Mouse (Mus musculus) cerebellum, adult 2 months (tissue): ENCODE data around the gene Cxcl13. TPM values are rescaled to one million over a fixed set of nuclear protein-coding genes. Genes with fewer than 3 reads are reported as not detected.

Source experiments
- DNase-seq, 2 experiments: peaks; one replicate each; pipeline ENCODE4 v3.0.0; 2021
- H3K27ac ChIP-seq: fragments of 200-500 bp; 2 replicates; pipeline ENCODE4 v1.5.1; 2012; ENCODE audit warnings: low read length, control low read depth, inconsistent platforms; ENCODE audit not compliant: insufficient read depth
- H3K27me3 ChIP-seq: fragments of 200-500 bp; 2 replicates; pipeline ENCODE4 v1.6.1; 2012; ENCODE audit warnings: inconsistent platforms, mild to moderate bottlenecking, low read length, moderate library complexity; ENCODE audit not compliant: control insufficient read depth, insufficient read depth
- H3K4me1 ChIP-seq: fragments of 200-500 bp; 2 replicates; pipeline ENCODE4 v1.6.1; 2011; ENCODE audit warnings: low read length; ENCODE audit not compliant: control insufficient read depth, insufficient read depth
- H3K4me3 ChIP-seq: fragments of 200-500 bp; replicated peaks from 2 replicates; pipeline ENCODE3; 2011; ENCODE audit warnings: mild to moderate bottlenecking, low read depth, low read length, control low read depth; ENCODE audit not compliant: insufficient read depth
- CTCF ChIP-seq: fragments of 200-500 bp; IDR thresholded peaks from 2 replicates; pipeline ENCODE4 v1.5.1; 2011; ENCODE audit warnings: low read depth, mild to moderate bottlenecking, control low read depth, low read length, moderate library complexity, borderline replicate concordance; ENCODE audit not compliant: insufficient read depth
- POLR2A ChIP-seq: fragments of 200-500 bp; IDR thresholded peaks from 2 replicates; pipeline ENCODE4 v1.6.1; 2011; ENCODE audit warnings: low read length, control low read depth, borderline replicate concordance; ENCODE audit not compliant: insufficient read depth
- WGBS: fragments of 180-500 bp; shearing (Covaris S2); methylation state at CpG from one replicate; pipeline ENCODE4 v1.1.7; 2018; 5-methylcytosine and 5-hydroxymethylcytosine counted together
- polyA plus RNA-seq: library from polyadenylated mRNA; depleted of rRNA; stranded (reverse); fragments of >200 nt; gene quantifications from 2 replicates; pipeline ENCODE4 v1.2.3, GENCODE M21; 2012

Cxcl13 gene
- polyA plus RNA-seq, 1 experiment: not detected

GRCm38 (mm10) chr5:95938044-95938625, 18.6 kb upstream of the Cxcl13 start:
- 83% methylated on average over 11 of the region's 11 CpGs for WGBS
- no peak for DNase-seq
- Histone ChIP-seq H3K27ac (no peak overlapping the region), H3K27me3 (no peaks in the 10 kb centered on the region), H3K4me3 (no peak overlapping the region), H3K4me1 (no peaks in the 10 kb centered on the region)
- TF ChIP-seq CTCF: no peak
- TF ChIP-seq POLR2A: no peak

GRCm38 (mm10) chr5:95940682-95941221, 16.0 kb upstream of the Cxcl13 start:
- TF ChIP-seq POLR2A: no peak
- TF ChIP-seq CTCF: no peak
- no peaks in the 10 kb centered on the region for H3K27me3 ChIP-seq
- WGBS: 67% methylated on average over 4 of the region's 4 CpGs
- no peak overlapping the region for H3K4me3 ChIP-seq
- H3K4me1 ChIP-seq: no peaks in the 10 kb centered on the region
- no peak for DNase-seq
- no peak overlapping the region for H3K27ac ChIP-seq

GRCm38 (mm10) chr5:95941562-95941961, 15.2 kb upstream of the Cxcl13 start:
- WGBS: 89% methylated on average over 7 of the region's 7 CpGs
- TF ChIP-seq CTCF (no peak), POLR2A (no peak)
- no peak overlapping the region for H3K4me3 ChIP-seq
- H3K4me1 ChIP-seq: no peaks in the 10 kb centered on the region
- H3K27ac ChIP-seq: no peak overlapping the region
- no peak for DNase-seq
- no peaks in the 10 kb centered on the region for H3K27me3 ChIP-seq

GRCm38 (mm10) chr5:95945120-95945519, 11.6 kb upstream of the Cxcl13 start:
- DNase-seq: no peak
- H3K4me3 ChIP-seq: no peak overlapping the region
- no peaks in the 10 kb centered on the region for H3K27me3 ChIP-seq
- TF ChIP-seq CTCF (no peak), POLR2A (no peak)
- no peak overlapping the region for H3K27ac ChIP-seq
- no peaks in the 10 kb centered on the region for H3K4me1 ChIP-seq
- WGBS: 48% methylated on average over 3 of the region's 3 CpGs

- H3K27me3 ChIP-seq: no peaks in the 10 kb centered on the region
- H3K27ac ChIP-seq: no peak overlapping the region
- WGBS: 74% methylated on average over 2 of the region's 2 CpGs
- no peak for DNase-seq
- no peaks in the 10 kb centered on the region for H3K4me1 ChIP-seq
- TF ChIP-seq CTCF: no peak
- no peak for TF ChIP-seq POLR2A
- no peak overlapping the region for H3K4me3 ChIP-seq
These were observed 10.4 kb upstream of the Cxcl13 start for GRCm38 (mm10) chr5:95946344-95946743.

GRCm38 (mm10) chr5:95948641-95949040, 8.1 kb upstream of the Cxcl13 start:
- TF ChIP-seq CTCF: no peak
- H3K4me1 ChIP-seq: no peaks in the 10 kb centered on the region
- 59% methylated on average over 3 of the region's 3 CpGs for WGBS
- no peak overlapping the region for H3K4me3 ChIP-seq
- H3K27me3 ChIP-seq: no peaks in the 10 kb centered on the region
- no peak for DNase-seq
- no peak overlapping the region for H3K27ac ChIP-seq

- Histone ChIP-seq H3K4me1 (no peaks in the 10 kb centered on the region), H3K4me3 (no peak overlapping the region), H3K27ac (no peak overlapping the region), H3K27me3 (no peaks in the 10 kb centered on the region)
- WGBS: 46% methylated on average over 19 of the region's 19 CpGs
- peak; percentile 17 to 45 for DNase-seq
- no peak for TF ChIP-seq POLR2A
- no peak; the same call in 1 of the 2 replicates for TF ChIP-seq CTCF
These were observed 6.6 kb upstream of the Cxcl13 start for GRCm38 (mm10) chr5:95949946-95950701.

- DNase-seq: no peak
- H3K4me3 ChIP-seq: no peak overlapping the region
- TF ChIP-seq CTCF (no peak), POLR2A (no peak)
- no peaks in the 10 kb centered on the region for H3K27me3 ChIP-seq
- H3K4me1 ChIP-seq: no peaks in the 10 kb centered on the region
- no peak overlapping the region for H3K27ac ChIP-seq
- WGBS: 65% methylated on average over 2 of the region's 2 CpGs
These were observed 8.2 kb downstream of the Cxcl13 start for GRCm38 (mm10) chr5:95964940-95965339.
